Mouse (Mus musculus): ENCODE results near the gene Slc12a9. TPM values are rescaled to one million over a fixed set of nuclear protein-coding genes. Genes with fewer than 3 reads are reported as not detected.

The Slc12a9 gene
- total RNA-seq, 2 experiments from 2014 or later = 0.15 to 1.7 TPM

GRCm38 (mm10) chr5:137348482-137349383 lies 15.3 kb upstream of the Slc12a9 start:
- ATAC-seq (replicated peaks; ENCODE audit: low FRiP score, poor library complexity, severe bottlenecking) = no peak

GRCm38 (mm10) chr5:137347856-137348255 lies 14.5 kb upstream of the Slc12a9 start:
- no peak for ATAC-seq (replicated peaks; ENCODE audit: low FRiP score, poor library complexity, severe bottlenecking)

- ATAC-seq (replicated peaks; ENCODE audit: low FRiP score, poor library complexity, severe bottlenecking) = no peak
Measured at GRCm38 (mm10) chr5:137346983-137347382, 13.6 kb upstream of the Slc12a9 start.

- ATAC-seq (replicated peaks; ENCODE audit: low FRiP score, poor library complexity, severe bottlenecking) = no peak
Measured at GRCm38 (mm10) chr5:137346388-137346787, 13.0 kb upstream of the Slc12a9 start.

- ATAC-seq (replicated peaks; ENCODE audit: low FRiP score, poor library complexity, severe bottlenecking) = no peak
Measured at GRCm38 (mm10) chr5:137345821-137346220, 12.4 kb upstream of the Slc12a9 start.

GRCm38 (mm10) chr5:137343869-137344268 lies 10.5 kb upstream of the Slc12a9 start:
- no peak for ATAC-seq (replicated peaks; ENCODE audit: low FRiP score, poor library complexity, severe bottlenecking)

- ATAC-seq (replicated peaks; ENCODE audit: low FRiP score, poor library complexity, severe bottlenecking) = no peak
Measured at GRCm38 (mm10) chr5:137343412-137343811, 10.0 kb upstream of the Slc12a9 start.

GRCm38 (mm10) chr5:137342407-137343012 lies 9.1 kb upstream of the Slc12a9 start:
- ATAC-seq (replicated peaks; ENCODE audit: low FRiP score, poor library complexity, severe bottlenecking) = no peak

- no peak for ATAC-seq (replicated peaks; ENCODE audit: low FRiP score, poor library complexity, severe bottlenecking)
Measured at GRCm38 (mm10) chr5:137340222-137340621, 6.8 kb upstream of the Slc12a9 start.

GRCm38 (mm10) chr5:137339290-137339979 lies 6.0 kb upstream of the Slc12a9 start:
- ATAC-seq (replicated peaks; ENCODE audit: low FRiP score, poor library complexity, severe bottlenecking) = peak; percentile 36; the same call in 1 of the 2 replicates

- ATAC-seq (replicated peaks; ENCODE audit: low FRiP score, poor library complexity, severe bottlenecking) = no peak
Measured at GRCm38 (mm10) chr5:137338663-137339289, 5.4 kb upstream of the Slc12a9 start.

- peak; percentile 86 for ATAC-seq (replicated peaks; ENCODE audit: low FRiP score, poor library complexity, severe bottlenecking)
Measured at GRCm38 (mm10) chr5:137338256-137338655, 4.9 kb upstream of the Slc12a9 start.

GRCm38 (mm10) chr5:137337190-137337589 lies 3.8 kb upstream of the Slc12a9 start:
- no peak for ATAC-seq (replicated peaks; ENCODE audit: low FRiP score, poor library complexity, severe bottlenecking)

GRCm38 (mm10) chr5:137335066-137335465 lies 1.7 kb upstream of the Slc12a9 start:
- no peak for ATAC-seq (replicated peaks; ENCODE audit: low FRiP score, poor library complexity, severe bottlenecking)

GRCm38 (mm10) chr5:137334317-137334716 lies 920 bp upstream of the Slc12a9 start:
- no peak for ATAC-seq (replicated peaks; ENCODE audit: low FRiP score, poor library complexity, severe bottlenecking)

- no peak for ATAC-seq (replicated peaks; ENCODE audit: low FRiP score, poor library complexity, severe bottlenecking)
Measured at GRCm38 (mm10) chr5:137332857-137333511, 413 bp downstream of the Slc12a9 start.

GRCm38 (mm10) chr5:137330910-137331309 lies 2.5 kb downstream of the Slc12a9 start:
- no peak for ATAC-seq (replicated peaks; ENCODE audit: low FRiP score, poor library complexity, severe bottlenecking)

GRCm38 (mm10) chr5:137320996-137321395 lies 12.4 kb downstream of the Slc12a9 start:
- ATAC-seq (replicated peaks; ENCODE audit: low FRiP score, poor library complexity, severe bottlenecking) = peak; percentile 18; the same call in 1 of the 2 replicates

- ATAC-seq (replicated peaks; ENCODE audit: low FRiP score, poor library complexity, severe bottlenecking) = no peak
Measured at GRCm38 (mm10) chr5:137318570-137318969, 14.8 kb downstream of the Slc12a9 start.

GRCm38 (mm10) chr5:137317361-137317760 lies 16.0 kb downstream of the Slc12a9 start:
- ATAC-seq (replicated peaks; ENCODE audit: low FRiP score, poor library complexity, severe bottlenecking) = peak; percentile 40

Measured in erythroid progenitor cell, adult 5-6 weeks (primary cell).